Mouse (Mus musculus): ENCODE data around the gene Cttn. TPM values are rescaled to one million over a fixed set of nuclear protein-coding genes. Genes with fewer than 3 reads are reported as not detected.

The Cttn gene
- polyA plus RNA-seq, 1 experiment, result 120 TPM

GRCm38 (mm10) chr7:144411967-144412906 is 58.6 kb downstream of the Cttn start:
- H3ac ChIP-seq (ENCODE audit: control insufficient read depth, insufficient read length), result no peak overlapping the region
- H3K4me2 ChIP-seq (ENCODE audit: low read depth), result no peak overlapping the region
- H3K79me2 ChIP-seq (ENCODE audit: control insufficient read depth, insufficient read depth), result no peaks in the 10 kb centered on the region
- H3K36me3 ChIP-seq (ENCODE audit: control insufficient read depth, insufficient read depth), result no peaks in the 10 kb centered on the region
- no peak overlapping the region for H3K4me3 ChIP-seq
- TF ChIP-seq CEBPB (IDR thresholded peaks at IDR 0.05; ENCODE audit: insufficient read depth, poor library complexity, severe bottlenecking) (no peak), MYOG (IDR thresholded peaks at IDR 0.05; ENCODE audit: control insufficient read depth in 1 of 3, insufficient read depth in 1 of 3, insufficient read length in 2 of 3, low read depth in 2 of 3) (no peak), TCF12 (IDR thresholded peaks at IDR 0.05; ENCODE audit: insufficient read depth, poor library complexity, severe bottlenecking) (no peak), USF1 (IDR thresholded peaks at IDR 0.05; ENCODE audit: low read depth) (no peak), E2F4 (IDR thresholded peaks at IDR 0.05; ENCODE audit: insufficient read depth) (no peak)
- peaks cover 11% of the 10 kb centered on the region for H3K27me3 ChIP-seq (ENCODE audit: control insufficient read depth, insufficient read depth, insufficient read length)

GRCm38 (mm10) chr7:144409682-144410081 is 61.1 kb downstream of the Cttn start:
- Histone ChIP-seq H3K27me3 (ENCODE audit: control insufficient read depth, insufficient read depth, insufficient read length) (peaks cover 11% of the 10 kb centered on the region), H3K4me2 (ENCODE audit: low read depth) (no peak overlapping the region), H3ac (ENCODE audit: control insufficient read depth, insufficient read length) (no peak overlapping the region), H3K79me2 (ENCODE audit: control insufficient read depth, insufficient read depth) (no peaks in the 10 kb centered on the region), H3K36me3 (ENCODE audit: control insufficient read depth, insufficient read depth) (no peaks in the 10 kb centered on the region), H3K4me3 (no peak overlapping the region)
- TF ChIP-seq MYOG (IDR thresholded peaks at IDR 0.05; ENCODE audit: control insufficient read depth in 1 of 3, insufficient read depth in 1 of 3, insufficient read length in 2 of 3, low read depth in 2 of 3), result no peak
- TF ChIP-seq MAX (IDR thresholded peaks at IDR 0.05; ENCODE audit: low read depth), result no peak
- TF ChIP-seq TCF3 (IDR thresholded peaks at IDR 0.05; ENCODE audit: insufficient read length, low read depth), result no peak
- TF ChIP-seq USF1 (IDR thresholded peaks at IDR 0.05; ENCODE audit: low read depth), result no peak
- no peak for TF ChIP-seq REST (IDR thresholded peaks at IDR 0.05; ENCODE audit: insufficient read depth, insufficient read length)
- no peak for TF ChIP-seq SRF (IDR thresholded peaks at IDR 0.05; ENCODE audit: control insufficient read depth, insufficient read length, low read depth)
- TF ChIP-seq POLR2A (IDR thresholded peaks at IDR 0.05; ENCODE audit: insufficient read length, low read depth), result no peak
- TF ChIP-seq CEBPB (IDR thresholded peaks at IDR 0.05; ENCODE audit: insufficient read depth, poor library complexity, severe bottlenecking), result no peak
- no peak for TF ChIP-seq POLR2AphosphoS2 (IDR thresholded peaks at IDR 0.05; ENCODE audit: insufficient read length, low read depth)
- TF ChIP-seq MYOD1 (IDR thresholded peaks at IDR 0.05; ENCODE audit: control insufficient read depth in 1 of 3, insufficient read length in 2 of 3, low read depth in 2 of 3), result no peak
- no peak for TF ChIP-seq E2F4 (IDR thresholded peaks at IDR 0.05; ENCODE audit: insufficient read depth)
- TF ChIP-seq TCF12 (IDR thresholded peaks at IDR 0.05; ENCODE audit: insufficient read depth, poor library complexity, severe bottlenecking), result no peak

- Histone ChIP-seq H3K36me3 (ENCODE audit: control insufficient read depth, insufficient read depth) (no peaks in the 10 kb centered on the region), H3K4me2 (ENCODE audit: low read depth) (no peak overlapping the region), H3K4me3 (no peak overlapping the region), H3ac (ENCODE audit: control insufficient read depth, insufficient read length) (no peak overlapping the region), H3K79me2 (ENCODE audit: control insufficient read depth, insufficient read depth) (no peaks in the 10 kb centered on the region), H3K27me3 (ENCODE audit: control insufficient read depth, insufficient read depth, insufficient read length) (peaks cover 11% of the 10 kb centered on the region)
- TF ChIP-seq TCF12 (IDR thresholded peaks at IDR 0.05; ENCODE audit: insufficient read depth, poor library complexity, severe bottlenecking) (no peak), CEBPB (IDR thresholded peaks at IDR 0.05; ENCODE audit: insufficient read depth, poor library complexity, severe bottlenecking) (no peak), MYOG (IDR thresholded peaks at IDR 0.05; ENCODE audit: control insufficient read depth in 1 of 3, insufficient read depth in 1 of 3, insufficient read length in 2 of 3, low read depth in 2 of 3) (no peak), REST (IDR thresholded peaks at IDR 0.05; ENCODE audit: insufficient read depth, insufficient read length) (no peak), TCF3 (IDR thresholded peaks at IDR 0.05; ENCODE audit: insufficient read length, low read depth) (no peak), POLR2AphosphoS2 (IDR thresholded peaks at IDR 0.05; ENCODE audit: insufficient read length, low read depth) (no peak), E2F4 (IDR thresholded peaks at IDR 0.05; ENCODE audit: insufficient read depth) (no peak), MYOD1 (IDR thresholded peaks at IDR 0.05; ENCODE audit: control insufficient read depth in 1 of 3, insufficient read length in 2 of 3, low read depth in 2 of 3) (no peak), SRF (IDR thresholded peaks at IDR 0.05; ENCODE audit: control insufficient read depth, insufficient read length, low read depth) (no peak), USF1 (IDR thresholded peaks at IDR 0.05; ENCODE audit: low read depth) (no peak), MAX (IDR thresholded peaks at IDR 0.05; ENCODE audit: low read depth) (no peak), POLR2A (IDR thresholded peaks at IDR 0.05; ENCODE audit: insufficient read length, low read depth) (no peak)
Measured at GRCm38 (mm10) chr7:144408464-144409000, 62.3 kb downstream of the Cttn start.

GRCm38 (mm10) chr7:144407675-144408074 is 63.1 kb downstream of the Cttn start:
- peaks cover 11% of the 10 kb centered on the region for H3K27me3 ChIP-seq (ENCODE audit: control insufficient read depth, insufficient read depth, insufficient read length)
- H3ac ChIP-seq (ENCODE audit: control insufficient read depth, insufficient read length), result no peak overlapping the region
- no peaks in the 10 kb centered on the region for H3K36me3 ChIP-seq (ENCODE audit: control insufficient read depth, insufficient read depth)
- TF ChIP-seq E2F4 (IDR thresholded peaks at IDR 0.05; ENCODE audit: insufficient read depth), result no peak
- TF ChIP-seq CEBPB (IDR thresholded peaks at IDR 0.05; ENCODE audit: insufficient read depth, poor library complexity, severe bottlenecking), result no peak
- no peak for TF ChIP-seq MYOD1 (IDR thresholded peaks at IDR 0.05; ENCODE audit: control insufficient read depth in 1 of 3, insufficient read length in 2 of 3, low read depth in 2 of 3)
- TF ChIP-seq MAX (IDR thresholded peaks at IDR 0.05; ENCODE audit: low read depth), result no peak
- no peak for TF ChIP-seq MYOG (IDR thresholded peaks at IDR 0.05; ENCODE audit: control insufficient read depth in 1 of 3, insufficient read depth in 1 of 3, insufficient read length in 2 of 3, low read depth in 2 of 3)
- no peak for TF ChIP-seq POLR2AphosphoS2 (IDR thresholded peaks at IDR 0.05; ENCODE audit: insufficient read length, low read depth)
- H3K4me3 ChIP-seq, result no peak overlapping the region
- H3K4me2 ChIP-seq (ENCODE audit: low read depth), result no peak overlapping the region
- H3K79me2 ChIP-seq (ENCODE audit: control insufficient read depth, insufficient read depth), result no peaks in the 10 kb centered on the region
